Mouse (Mus musculus) liver, embryonic 14.5 days (tissue): ENCODE data around the gene Tspyl4. TPM values are rescaled to one million over a fixed set of nuclear protein-coding genes. Genes with fewer than 3 reads are reported as not detected.

Experiments
- ATAC-seq: fragments of 200-750 bp; cut with Nextera tagmentation; 2 replicates; pipeline ENCODE4 v1.8.0; 2017; ENCODE audit warnings: moderate number of reproducible peaks, mild to moderate bottlenecking, moderate library complexity; ENCODE audit not compliant: insufficient read depth
- DNase-seq, 3 experiments: peaks; one replicate each; pipeline ENCODE4 v3.0.0-alpha.2; 2012 to 2013; ENCODE audit warnings: low read depth in 3 of 3, low spot score in 3 of 3
- H3K27ac ChIP-seq: fragments of 300-500 bp; sonication (generic); 2 replicates; pipeline ENCODE4 v1.5.1; 2014; ENCODE audit warnings: moderate library complexity, mild to moderate bottlenecking, control low read depth, inconsistent platforms
- H3K27me3 ChIP-seq: fragments of 300-500 bp; sonication (generic); 2 replicates; pipeline ENCODE4 v1.6.1; 2014; ENCODE audit warnings: mild to moderate bottlenecking, low read length, moderate library complexity; ENCODE audit not compliant: control insufficient read depth, insufficient read depth
- H3K36me3 ChIP-seq: fragments of 300-500 bp; sonication (generic); replicated peaks from 2 replicates; pipeline ENCODE4 v1.6.1; 2014; ENCODE audit warnings: low read depth; ENCODE audit not compliant: control insufficient read depth, insufficient read depth
- H3K4me1 ChIP-seq, 2 experiments: fragments of 200-500 bp in 1 of 2; fragments of 300-500 bp in 1 of 2; sonication (generic) in 1 of 2; replicated peaks; 2 replicates each; pipeline ENCODE4 v1.6.1; 2012 to 2014; ENCODE audit warnings: antibody characterized with exemption in 1 of 2, inconsistent platforms in 1 of 2, low read length in 1 of 2; ENCODE audit not compliant: control insufficient read depth in 2 of 2, insufficient read depth in 2 of 2
- H3K4me2 ChIP-seq: fragments of 300-500 bp; sonication (generic); 2 replicates; pipeline ENCODE4 v1.6.1; 2014; ENCODE audit warnings: low read depth, mild to moderate bottlenecking, control low read depth, moderate library complexity
- H3K4me3 ChIP-seq, 2 experiments: fragments of 200-500 bp in 1 of 2; fragments of 300-500 bp in 1 of 2; sonication (generic) in 1 of 2; 2 replicates each; pipeline ENCODE4 v1.5.1; 2012 to 2014; ENCODE audit warnings: low read depth in 2 of 2, low read length in 2 of 2, mild to moderate bottlenecking in 2 of 2, control low read depth in 1 of 2, inconsistent platforms in 1 of 2, moderate library complexity in 1 of 2; ENCODE audit not compliant: insufficient read depth in 1 of 2
- H3K9ac ChIP-seq: fragments of 300-500 bp; sonication (generic); replicated peaks from 2 replicates; pipeline ENCODE4 v1.6.1; 2014; ENCODE audit warnings: mild to moderate bottlenecking, control low read depth, moderate library complexity
- H3K9me3 ChIP-seq: fragments of 300-500 bp; sonication (generic); 2 replicates; pipeline ENCODE4 v1.6.1; 2016; ENCODE audit warnings: low read length, mixed read lengths; ENCODE audit not compliant: control insufficient read depth
- CTCF ChIP-seq: IDR thresholded peaks from 2 replicates; pipeline ENCODE4 v1.5.1; 2016; ENCODE audit warnings: antibody characterized with exemption, low read depth, control low read depth
- EP300 ChIP-seq: IDR thresholded peaks from 2 replicates; pipeline ENCODE4 v1.6.1; 2016; ENCODE audit warnings: antibody characterized with exemption, low read depth
- WGBS: fragments of 180-500 bp; shearing (Covaris S2); extraction: QIAGEN DNeasy Blood & Tissue Kit; methylation state at CpG from one replicate; pipeline ENCODE4 v1.1.7; 2014; ENCODE audit not compliant: insufficient replicate concordance; 5-methylcytosine and 5-hydroxymethylcytosine counted together
- polyA plus RNA-seq, 2 experiments: library from polyadenylated mRNA; depleted of rRNA in 1 of 2; stranded (reverse) in 1 of 2; unstranded in 1 of 2; fragments of >200 nt; fragmentation: Nextera tagmentation in 1 of 2; extraction: Ambion mirVana in 1 of 2; gene quantifications; 2 replicates each; pipeline versions ENCODE4 v1.2.1 to v1.2.3; 2012 to 2014

Tspyl4 gene
- polyA plus RNA-seq, 2 experiments = 0.19 to 0.42 TPM

GRCm38 (mm10) chr10:34307070-34307469 lies 9.8 kb downstream of the Tspyl4 start:
- Histone ChIP-seq H3K4me1 (no peaks in the 10 kb centered on the region), H3K27me3 (no peaks in the 10 kb centered on the region), H3K9ac (no peak overlapping the region), H3K36me3 (no peaks in the 10 kb centered on the region), H3K4me3 (no peak overlapping the region), H3K9me3 (no peaks in the 10 kb centered on the region), H3K27ac (no peak overlapping the region), H3K4me2 (no peak overlapping the region)
- ATAC-seq (no peak), DNase-seq (no peak)
- TF ChIP-seq EP300 (no peak), CTCF (no peak)

- Histone ChIP-seq H3K4me2 (no peak overlapping the region), H3K9me3 (no peaks in the 10 kb centered on the region), H3K27me3 (no peaks in the 10 kb centered on the region), H3K27ac (no peak overlapping the region), H3K36me3 (no peaks in the 10 kb centered on the region), H3K4me1 (no peaks in the 10 kb centered on the region), H3K4me3 (no peak overlapping the region), H3K9ac (no peak overlapping the region)
- ATAC-seq (no peak), DNase-seq (no peak)
- 57% methylated on average over 9 of the region's 9 CpGs for WGBS
- no peak for TF ChIP-seq CTCF
- TF ChIP-seq EP300 = no peak
These were observed 12.9 kb downstream of the Tspyl4 start for GRCm38 (mm10) chr10:34309915-34310685.

GRCm38 (mm10) chr10:34312536-34312935 lies 15.3 kb downstream of the Tspyl4 start:
- 67% methylated on average over 3 of the region's 3 CpGs for WGBS
- H3K27ac ChIP-seq = no peak overlapping the region
- H3K4me1 ChIP-seq = peaks cover 0 to 4% of the 10 kb centered on the region in 2 experiments; a peak in 1 of 4 replicates
- H3K27me3 ChIP-seq = no peaks in the 10 kb centered on the region
- H3K4me3 ChIP-seq = no peak overlapping the region
- no peaks in the 10 kb centered on the region for H3K9me3 ChIP-seq
- no peak for TF ChIP-seq CTCF
- TF ChIP-seq EP300 = no peak
- H3K36me3 ChIP-seq = no peaks in the 10 kb centered on the region
- no peak for DNase-seq
- no peak for ATAC-seq
- no peak overlapping the region for H3K4me2 ChIP-seq
- H3K9ac ChIP-seq = no peak overlapping the region

GRCm38 (mm10) chr10:34316571-34317216 lies 19.5 kb downstream of the Tspyl4 start:
- Histone ChIP-seq H3K27ac (no peak overlapping the region), H3K36me3 (no peaks in the 10 kb centered on the region), H3K4me3 (no peak overlapping the region), H3K9ac (no peak overlapping the region), H3K4me2 (no peak overlapping the region), H3K9me3 (no peaks in the 10 kb centered on the region), H3K4me1 (peaks cover 0 to 4% of the 10 kb centered on the region in 2 experiments; a peak in 1 of 4 replicates), H3K27me3 (no peaks in the 10 kb centered on the region)
- TF ChIP-seq CTCF = no peak
- no peak for TF ChIP-seq EP300
- 21% methylated on average over 3 of the region's 3 CpGs for WGBS
- peak; percentile 37; the same call in 1 of the 2 replicates for ATAC-seq
- no peak for DNase-seq

- peaks cover 0 to 4% of the 10 kb centered on the region in 2 experiments; a peak in 1 of 4 replicates for H3K4me1 ChIP-seq
- no peaks in the 10 kb centered on the region for H3K9me3 ChIP-seq
- no peak overlapping the region for H3K27ac ChIP-seq
- ATAC-seq = no peak
- H3K9ac ChIP-seq = no peak overlapping the region
- H3K27me3 ChIP-seq = no peaks in the 10 kb centered on the region
- H3K4me3 ChIP-seq = no peak overlapping the region
- WGBS = 57% methylated on average over 2 of the region's 2 CpGs
- no peak for DNase-seq
- no peak overlapping the region for H3K4me2 ChIP-seq
- TF ChIP-seq CTCF (no peak), EP300 (no peak)
- H3K36me3 ChIP-seq = no peaks in the 10 kb centered on the region
These were observed 20.0 kb downstream of the Tspyl4 start for GRCm38 (mm10) chr10:34317217-34317606.
